Mouse (Mus musculus) left cerebral cortex, adult 8-10 months (tissue): ENCODE results near the gene Itpripl2. TPM values are rescaled to one million over a fixed set of nuclear protein-coding genes. Genes with fewer than 3 reads are reported as not detected.
A peak's percentile ranks its signal among the peaks of the same experiment; 100 is the strongest.

ENCODE experiments used
- DNase-seq, 2 experiments: peaks; one replicate each; pipeline ENCODE4 v3.0.0; 2022; ENCODE audit warnings: low spot score in 2 of 2
- total RNA-seq, 4 experiments: library from RNA; stranded (reverse); gene quantifications; 2 replicates each; pipeline ENCODE4 v1.2.4; 2022

The Itpripl2 gene
- total RNA-seq, 4 experiments from 2014 or later, result 4.1 to 5.3 (median 4.7) TPM

DNA sequence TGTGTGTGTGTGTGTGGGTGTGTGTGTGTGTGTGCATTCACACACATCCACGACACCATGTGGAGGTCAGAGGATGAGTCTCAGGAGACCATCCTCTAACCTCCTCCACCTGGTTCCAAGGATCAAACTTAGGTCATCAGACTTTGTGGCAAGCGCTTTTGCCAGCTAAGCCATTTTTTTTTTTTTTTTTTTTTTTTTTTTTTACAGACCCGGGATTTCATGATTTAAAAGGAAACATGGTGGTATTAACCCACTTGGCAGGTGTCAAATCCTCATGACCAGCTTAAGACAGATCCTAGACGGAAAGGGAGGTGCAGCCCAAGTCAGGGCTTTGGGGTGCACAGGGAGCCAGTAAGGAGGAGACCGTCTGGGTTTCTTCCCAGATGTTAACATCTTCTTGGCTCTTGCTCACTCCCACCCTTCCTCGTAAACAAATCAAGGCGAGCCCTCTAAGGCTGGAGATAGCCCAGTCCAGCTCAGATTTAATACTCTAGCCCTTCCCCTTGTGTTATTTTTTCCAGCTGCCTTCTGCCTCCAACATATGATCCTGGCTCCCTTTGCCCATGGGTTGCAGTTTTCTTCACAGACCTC, 47.8 kb downstream of the Itpripl2 start:
- DNase-seq, result no peak

GRCm38 (mm10) chr7:118443371-118443770, 48.4 kb downstream of the Itpripl2 start:
- DNase-seq, result peak in 1 of 2 experiments; percentile 68

DNA sequence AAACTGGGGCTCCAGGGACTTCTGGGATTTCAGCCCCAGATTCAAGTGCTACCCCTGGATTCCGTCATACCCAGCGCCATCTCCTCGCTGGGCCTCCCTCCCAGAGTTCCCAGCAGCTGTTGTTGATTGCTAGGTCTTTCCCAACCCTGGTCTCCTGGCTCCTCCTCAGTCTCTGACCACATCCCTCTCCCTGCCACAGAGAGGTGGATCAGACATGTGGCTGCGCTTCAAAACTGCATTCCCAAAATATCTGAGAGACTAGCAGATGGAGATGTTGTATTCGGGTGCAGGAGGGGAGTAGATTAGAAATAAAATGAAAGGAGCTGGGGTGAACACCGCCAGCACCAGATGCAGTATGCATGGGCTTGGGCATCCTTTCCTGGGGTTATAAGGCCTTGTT, 50.2 kb downstream of the Itpripl2 start:
- peak in 1 of 2 experiments; percentile 31 for DNase-seq

- no peak for DNase-seq
These were observed 54.5 kb downstream of the Itpripl2 start for GRCm38 (mm10) chr7:118437101-118437802.

Other genes with a start within 250 kb of the Itpripl2 start
- gene Smg1, start 248.3 kb downstream of the Itpripl2 start, total RNA-seq, result 10 to 100 TPM; 61.6 to 80.7 (median 69.0) TPM
- gene Syt17, start 43.8 kb downstream of the Itpripl2 start, total RNA-seq, result 10 to 100 TPM; 35.8 to 48.1 (median 41.5) TPM
- 10 to 100 TPM; 32.8 to 36.3 (median 34.3) TPM for gene Coq7, start 41.4 kb upstream of the Itpripl2 start, total RNA-seq
- 10 to 100 TPM; 15.2 to 20.8 (median 17.5) TPM for gene Tmc7, start 92.8 kb upstream of the Itpripl2 start, total RNA-seq
- under 1 TPM in 3 of 4 experiments, not detected in 1; 0.25 to 0.74 (median 0.67) TPM for gene Tmc5, start 105.3 kb upstream of the Itpripl2 start, total RNA-seq
- gene Gde1, start 213.8 kb upstream of the Itpripl2 start, total RNA-seq, result 100 to 1,000 TPM; 218 to 257 (median 233) TPM
- gene Ccp110, start 220.6 kb upstream of the Itpripl2 start, total RNA-seq, result 10 to 100 TPM; 52.1 to 59.6 (median 56.5) TPM
- gene Vps35l, start 248.3 kb upstream of the Itpripl2 start, total RNA-seq, result 10 to 100 TPM; 56.2 to 72.5 (median 59.8) TPM